Mouse (Mus musculus): Measurements from ENCODE around the gene 1500009L16Rik. TPM values are rescaled to one million over a fixed set of nuclear protein-coding genes. Genes with fewer than 3 reads are reported as not detected.

Gene 1500009L16Rik
- total RNA-seq, 4 experiments from 2014 or later = 17.7 to 20.8 (median 19.3) TPM

DNA sequence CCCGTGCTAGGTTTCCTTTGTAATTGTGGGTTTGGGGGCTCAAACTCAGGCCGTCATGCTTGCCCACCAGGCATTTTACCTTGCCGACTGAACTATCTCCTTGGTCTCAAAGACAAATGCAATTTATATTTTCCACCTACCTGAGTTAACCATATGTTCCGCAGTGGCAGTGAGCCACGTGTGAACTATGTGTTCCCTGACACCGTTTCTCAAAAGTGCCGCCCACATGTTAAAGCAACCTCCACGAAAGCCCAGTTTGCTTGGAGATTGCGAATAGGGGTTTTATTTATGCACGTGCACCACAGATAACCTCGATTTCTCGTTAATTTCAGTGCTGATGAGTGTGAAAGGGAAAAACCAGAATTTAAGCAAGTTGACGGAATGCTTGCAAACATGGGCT, 36.1 kb downstream of the 1500009L16Rik start:
- no peak for DNase-seq (ENCODE audit: low spot score in 2 of 2)

DNA sequence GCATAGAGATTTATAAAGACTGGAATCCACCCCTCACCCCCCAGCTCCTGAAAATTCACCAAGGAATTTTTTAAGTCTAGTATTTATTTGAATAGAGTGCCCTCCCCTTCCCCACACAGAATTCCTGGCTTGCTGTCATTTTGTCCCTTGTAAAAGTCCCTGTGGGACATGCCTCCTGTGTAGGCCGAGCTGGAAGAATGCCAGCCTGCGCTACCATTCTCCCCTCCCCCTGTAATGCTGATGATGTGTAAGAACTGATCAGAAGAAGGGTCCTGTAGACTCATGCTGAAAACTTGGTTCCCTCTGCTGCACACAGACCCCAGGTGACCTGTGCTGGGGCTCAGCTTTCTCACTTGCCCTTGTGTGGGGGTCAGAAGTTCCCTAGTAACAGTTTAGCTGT, 37.9 kb downstream of the 1500009L16Rik start:
- no peak for DNase-seq (ENCODE audit: low spot score in 2 of 2)

DNA sequence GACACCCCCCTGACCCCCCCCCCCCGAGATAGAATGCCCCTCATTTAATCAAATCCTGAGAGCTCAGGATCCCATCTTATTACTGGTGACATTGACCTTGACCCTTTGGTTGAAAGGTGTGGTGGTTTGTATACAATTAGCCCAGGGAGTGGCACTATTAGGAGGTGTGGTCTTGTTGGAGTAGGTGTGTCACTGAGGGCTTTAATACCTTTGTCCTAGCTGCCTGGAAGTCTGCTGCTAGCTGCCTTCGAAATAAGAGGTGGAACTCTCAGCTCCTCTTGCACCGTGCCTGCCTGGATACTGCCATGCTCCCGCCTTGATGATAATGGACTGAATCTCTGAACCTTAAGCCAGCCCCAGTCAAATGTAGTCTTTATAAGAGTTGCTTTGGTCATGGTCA, 41.2 kb downstream of the 1500009L16Rik start:
- no peak for DNase-seq (ENCODE audit: low spot score in 2 of 2)

DNA sequence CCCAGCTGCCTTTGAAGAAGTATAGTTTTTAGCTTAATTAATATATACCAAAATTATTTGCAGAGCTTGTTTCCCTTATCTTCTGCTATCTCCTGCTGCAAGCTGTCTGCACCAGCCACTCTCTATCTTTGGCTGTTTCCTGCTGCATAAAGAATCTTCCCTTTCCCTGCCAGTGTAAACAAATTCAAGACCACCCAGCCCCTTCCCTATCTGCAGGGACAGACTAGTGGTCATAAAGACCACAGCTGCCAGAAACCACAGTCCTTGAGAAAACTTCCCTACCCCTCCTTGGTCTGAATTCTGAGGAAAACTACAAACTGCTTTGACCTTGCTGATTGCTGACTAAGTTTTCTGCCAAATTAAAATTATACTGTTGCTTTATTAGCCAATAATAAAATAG, 44.2 kb downstream of the 1500009L16Rik start:
- DNase-seq (ENCODE audit: low spot score in 2 of 2) = no peak

DNA sequence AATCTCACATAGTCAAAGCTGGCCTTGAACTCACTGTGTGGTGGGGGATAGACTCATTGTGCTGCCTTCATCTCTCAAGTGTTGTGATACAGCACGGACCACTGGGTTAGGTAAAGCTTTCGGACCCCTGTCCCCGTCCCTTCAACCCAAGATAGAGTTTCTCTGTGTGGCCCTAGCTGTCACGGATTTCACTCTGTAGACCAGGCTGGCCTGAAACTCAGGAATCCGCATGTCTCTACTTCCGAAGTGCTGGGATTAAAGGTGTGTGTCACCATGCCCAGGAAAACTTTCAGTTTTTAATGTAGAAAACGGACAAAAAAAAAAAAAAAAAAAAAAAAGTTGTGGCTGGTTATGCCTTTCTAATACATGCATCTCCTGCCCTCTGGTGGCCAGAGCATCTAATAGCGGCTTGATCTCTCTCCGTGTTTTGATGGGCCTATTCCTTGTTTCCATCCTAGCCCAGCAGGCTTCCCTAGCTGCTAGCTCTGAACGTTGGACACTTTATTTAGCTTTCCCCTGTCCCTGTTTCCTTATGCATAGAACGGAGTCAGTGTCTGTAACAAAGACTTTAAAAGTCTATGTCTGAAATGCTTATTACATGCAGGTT, 53.7 kb downstream of the 1500009L16Rik start:
- peak in 1 of 2 experiments; percentile 31 for DNase-seq (ENCODE audit: low spot score in 2 of 2)

DNA sequence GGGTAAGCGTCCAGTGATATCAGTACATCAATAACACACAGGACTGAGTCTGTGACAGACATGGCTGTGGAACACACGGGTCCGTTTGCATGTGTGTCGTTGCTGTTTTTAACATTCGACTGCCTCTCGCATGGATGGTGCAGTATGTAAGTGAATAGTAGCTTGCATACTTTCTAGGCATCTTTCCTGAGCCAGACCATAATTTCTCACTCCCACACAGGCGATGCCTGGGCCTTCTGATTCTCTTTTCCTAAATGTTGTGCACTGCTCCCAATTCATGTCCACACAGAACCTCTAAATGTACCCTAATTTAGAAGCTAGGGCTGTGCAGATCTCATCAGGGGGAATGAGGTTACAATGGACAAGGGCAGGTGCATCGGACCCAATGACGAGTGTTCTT, 54.6 kb downstream of the 1500009L16Rik start:
- peak in 1 of 2 experiments; percentile 7 for DNase-seq (ENCODE audit: low spot score in 2 of 2)

DNA sequence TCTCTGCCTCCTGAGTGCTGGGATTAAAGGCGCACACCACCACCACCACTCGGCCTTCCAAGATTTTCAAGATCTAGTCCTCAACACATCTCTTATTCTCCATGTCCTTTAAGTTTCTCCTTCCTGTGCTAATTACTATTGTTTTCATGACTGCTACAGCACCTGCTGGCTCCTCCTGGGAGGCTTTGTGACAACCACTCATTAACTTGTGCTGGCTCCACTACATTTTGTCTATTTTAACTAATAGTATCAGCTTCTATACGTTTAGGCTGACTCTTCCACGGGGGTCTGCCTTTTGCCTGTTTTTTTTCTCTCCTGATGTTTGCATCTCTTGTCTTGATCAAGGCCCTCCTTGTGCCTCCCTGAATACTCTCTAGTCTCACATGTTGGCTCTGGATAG, 59.2 kb downstream of the 1500009L16Rik start:
- DNase-seq (ENCODE audit: low spot score in 2 of 2) = no peak

DNA sequence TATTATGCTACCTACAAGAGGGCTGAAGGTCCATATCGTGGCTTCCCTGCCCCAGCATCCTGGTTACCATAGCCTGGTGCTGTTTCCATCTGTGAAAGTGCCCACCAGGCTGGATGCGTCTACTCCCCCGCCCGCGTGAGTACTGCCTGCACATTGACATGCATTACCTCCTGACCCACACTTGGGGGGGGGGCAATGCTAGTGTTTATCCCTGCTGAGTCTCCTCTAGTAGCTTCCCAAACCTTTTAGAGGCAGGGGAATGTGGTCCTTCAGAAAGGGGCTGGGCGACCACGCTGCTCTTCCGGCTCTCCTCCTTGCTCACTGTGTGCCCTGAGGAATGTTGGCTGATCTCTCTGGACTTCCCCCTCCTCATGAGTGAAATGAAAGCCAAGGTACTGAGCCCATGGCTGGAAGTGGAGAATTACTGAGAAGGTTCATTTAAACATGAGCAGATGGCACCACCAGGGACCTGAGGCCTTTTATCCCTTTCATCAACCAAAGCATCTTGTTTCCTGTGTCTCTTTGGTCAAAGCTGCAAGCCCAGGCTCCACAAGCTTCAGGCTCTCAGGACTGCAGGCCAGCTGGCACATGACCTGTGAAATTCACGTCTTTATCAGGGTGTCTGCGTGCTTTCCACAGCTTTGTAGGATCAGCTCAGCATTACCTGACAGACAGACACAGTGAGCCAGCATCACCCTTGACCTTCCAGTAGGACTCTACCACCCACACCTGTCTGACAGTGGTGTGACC, 59.9 kb downstream of the 1500009L16Rik start:
- no peak for DNase-seq (ENCODE audit: low spot score in 2 of 2)

DNA sequence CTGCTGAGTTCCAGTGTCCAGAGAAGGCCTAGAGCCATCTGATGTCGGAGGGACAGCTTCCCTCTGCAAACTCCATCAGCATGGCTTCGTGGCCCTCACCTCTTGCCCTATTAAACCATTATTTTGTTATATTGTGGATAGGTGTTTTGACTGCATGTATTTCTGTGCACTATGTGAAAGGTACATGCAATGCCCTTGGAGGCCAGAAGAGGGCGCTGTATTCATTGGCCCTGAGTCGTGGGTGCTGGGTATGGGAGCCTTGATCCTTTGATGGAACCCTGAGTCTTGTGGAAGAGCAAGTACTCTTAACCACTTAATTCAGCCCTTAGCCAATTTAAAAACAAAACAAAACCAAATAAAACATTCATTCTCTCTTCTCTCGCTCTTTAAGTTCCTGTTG, 62.3 kb downstream of the 1500009L16Rik start:
- DNase-seq (ENCODE audit: low spot score in 2 of 2) = no peak

DNA sequence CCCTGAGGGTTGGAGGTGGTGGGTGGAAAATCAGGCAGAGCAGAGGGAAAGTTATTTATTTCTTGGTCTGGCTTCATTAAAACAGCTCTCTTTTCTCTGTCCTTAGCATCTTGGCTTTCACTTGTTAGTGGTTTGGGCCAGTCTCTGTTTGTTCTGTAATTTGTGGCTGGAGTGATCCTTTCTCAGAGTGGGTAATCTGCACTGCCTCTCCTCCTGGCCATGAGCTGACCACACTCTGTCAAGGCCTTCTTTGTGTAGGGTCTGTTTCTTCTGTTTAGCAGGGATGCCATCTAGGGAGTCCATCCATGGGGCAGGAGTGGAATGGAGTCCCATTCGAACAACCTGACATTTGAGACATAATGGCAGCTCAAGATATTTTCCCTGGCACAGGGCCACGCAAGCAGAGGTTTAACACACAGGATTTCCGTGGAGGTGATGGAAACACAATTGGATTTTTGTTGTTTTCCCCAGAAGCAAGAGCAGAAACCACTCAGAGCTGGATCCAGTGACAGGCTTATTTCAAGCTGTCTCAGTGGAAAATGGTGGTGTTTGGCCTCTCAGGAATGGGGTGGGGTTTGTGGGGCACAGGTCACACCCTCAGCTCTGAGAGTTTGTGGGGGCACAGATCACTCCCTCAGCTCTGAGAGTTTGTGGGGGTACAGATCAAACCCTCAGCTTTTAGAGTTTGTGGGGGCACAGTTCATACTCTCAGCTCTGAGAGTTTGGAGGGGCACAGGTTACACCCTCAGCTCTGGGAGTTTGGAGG, 63.1 kb downstream of the 1500009L16Rik start:
- DNase-seq (ENCODE audit: low spot score in 2 of 2) = no peak

DNA sequence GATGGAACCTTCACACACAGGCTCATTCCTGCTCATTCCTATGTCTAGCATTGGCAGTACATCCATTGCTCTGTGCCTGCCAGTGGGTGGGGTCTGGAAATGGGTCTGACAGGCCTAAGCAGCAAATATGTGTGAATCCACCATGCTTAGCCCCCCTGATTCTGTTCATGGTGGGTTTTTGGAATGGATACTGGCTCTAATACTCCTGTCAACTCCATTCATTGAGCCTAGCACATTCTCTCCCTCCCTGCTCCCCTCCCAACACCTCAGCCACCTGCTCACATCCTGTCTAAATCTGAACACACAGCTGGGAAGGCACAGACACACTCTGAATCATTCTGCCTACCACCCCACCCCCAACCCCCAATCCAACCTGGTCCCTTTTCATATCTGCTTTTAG, 72.4 kb downstream of the 1500009L16Rik start:
- DNase-seq (ENCODE audit: low spot score in 2 of 2) = peak in 1 of 2 experiments; percentile 19

DNA sequence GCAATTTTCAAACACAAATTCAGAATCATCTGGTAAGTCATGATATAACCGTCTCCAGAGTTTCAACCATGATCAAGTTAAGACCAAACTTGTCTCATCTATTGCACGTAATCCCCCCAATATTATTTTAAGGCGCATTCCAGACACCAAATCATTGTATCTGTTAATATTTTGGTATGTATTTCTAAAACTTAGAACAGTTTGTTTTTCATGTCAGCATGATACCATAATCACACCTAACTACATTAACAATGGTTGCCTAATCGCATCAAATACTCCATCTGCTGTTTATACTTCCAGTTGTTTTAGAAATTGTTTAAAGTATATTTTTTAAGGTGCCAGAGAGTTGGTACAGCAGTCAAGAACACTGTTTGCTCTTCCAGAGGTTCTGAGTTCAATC, 72.8 kb downstream of the 1500009L16Rik start:
- no peak for DNase-seq (ENCODE audit: low spot score in 2 of 2)

DNA sequence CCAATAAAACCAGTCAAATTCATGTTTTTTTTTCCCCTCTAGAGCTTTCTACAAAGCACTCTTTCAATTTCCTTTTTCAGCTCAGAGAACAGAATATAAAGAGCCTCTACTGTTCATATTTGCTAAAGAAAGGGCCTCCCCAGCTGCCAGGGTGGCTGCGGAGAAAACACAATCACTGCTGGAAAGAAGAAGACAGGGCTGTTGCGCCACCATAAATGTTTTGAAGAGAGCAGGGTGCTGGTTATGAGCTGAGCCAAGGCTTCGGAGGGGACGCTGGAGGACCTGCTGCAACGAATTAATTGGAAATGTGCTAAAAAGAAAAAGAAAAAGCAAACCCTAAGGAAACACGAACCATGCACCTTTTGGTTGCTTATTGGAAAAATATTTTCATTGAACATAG, 81.4 kb downstream of the 1500009L16Rik start:
- no peak for DNase-seq (ENCODE audit: low spot score in 2 of 2)

DNA sequence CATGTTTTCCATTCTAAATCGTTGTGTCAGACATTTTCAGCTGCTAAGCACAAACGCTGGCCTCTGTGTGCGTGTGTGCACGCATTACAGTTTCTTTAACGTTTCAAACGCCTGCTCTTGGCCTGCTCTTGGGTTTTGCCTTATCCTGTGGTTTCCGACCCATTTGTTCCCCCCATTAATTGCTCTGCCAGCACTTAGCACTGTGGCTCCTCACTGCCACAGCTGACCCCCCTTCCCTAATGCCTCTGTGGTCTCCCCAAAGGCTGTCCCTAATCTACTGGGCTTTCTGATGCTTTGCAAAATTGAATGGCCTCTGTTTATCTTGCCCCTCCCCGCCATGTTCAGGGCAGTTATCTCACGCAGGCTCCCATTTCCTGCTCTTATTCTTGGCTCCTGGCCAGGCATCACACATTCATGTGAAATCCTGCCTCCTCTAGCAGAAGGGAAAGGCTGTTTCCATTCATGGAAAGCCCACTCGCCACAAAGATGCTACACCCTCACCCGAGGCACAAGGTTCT, 82.6 kb downstream of the 1500009L16Rik start:
- DNase-seq (ENCODE audit: low spot score in 2 of 2) = no peak

DNA sequence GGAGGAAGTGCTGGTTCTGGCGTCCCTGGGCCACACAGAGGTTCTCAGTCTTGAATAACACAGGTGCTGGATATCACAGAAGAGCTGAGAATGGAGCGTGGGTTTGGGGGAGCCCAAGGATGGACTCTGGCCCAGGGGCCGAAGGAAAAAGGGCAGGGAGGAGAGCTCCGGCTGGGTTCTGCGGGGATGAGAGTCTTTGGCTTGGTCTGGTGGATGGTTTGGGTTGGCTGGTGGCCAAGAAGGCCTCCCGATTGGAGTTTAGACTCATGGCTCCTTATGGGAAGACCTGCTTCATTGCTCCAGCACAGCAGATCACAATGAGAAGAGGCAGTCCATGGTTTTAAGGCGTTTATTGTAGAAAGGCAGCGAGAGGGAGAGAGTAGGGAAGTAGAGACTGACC, 84.6 kb downstream of the 1500009L16Rik start:
- no peak for DNase-seq (ENCODE audit: low spot score in 2 of 2)

Other genes with a start within 250 kb of the 1500009L16Rik start
- 1 to 10 TPM; 1.5 to 3.6 (median 2.4) TPM for gene Aldh1l2, start 188.7 kb upstream of the 1500009L16Rik start, total RNA-seq (2022)
- gene Washc4, start 179.1 kb upstream of the 1500009L16Rik start, total RNA-seq (2022) = 10 to 100 TPM; 22.1 to 26.6 (median 24.4) TPM
- gene Appl2, start 74.1 kb upstream of the 1500009L16Rik start, total RNA-seq (2022) = 10 to 100 TPM; 71.4 to 89.6 (median 73.7) TPM

All from left cerebral cortex, adult 8-10 months (tissue).